Mouse (Mus musculus) spleen, embryonic (tissue): ENCODE results near the gene Unc13b.

ENCODE experiments used
- CTCF ChIA-PET: fragments of 350-600 bp; sonication (Branson Sonifier 250); formaldehyde crosslinking; loops from one replicate; lab custom pipeline; 2022; lab: Charles Lee

The Unc13b gene

DNA sequence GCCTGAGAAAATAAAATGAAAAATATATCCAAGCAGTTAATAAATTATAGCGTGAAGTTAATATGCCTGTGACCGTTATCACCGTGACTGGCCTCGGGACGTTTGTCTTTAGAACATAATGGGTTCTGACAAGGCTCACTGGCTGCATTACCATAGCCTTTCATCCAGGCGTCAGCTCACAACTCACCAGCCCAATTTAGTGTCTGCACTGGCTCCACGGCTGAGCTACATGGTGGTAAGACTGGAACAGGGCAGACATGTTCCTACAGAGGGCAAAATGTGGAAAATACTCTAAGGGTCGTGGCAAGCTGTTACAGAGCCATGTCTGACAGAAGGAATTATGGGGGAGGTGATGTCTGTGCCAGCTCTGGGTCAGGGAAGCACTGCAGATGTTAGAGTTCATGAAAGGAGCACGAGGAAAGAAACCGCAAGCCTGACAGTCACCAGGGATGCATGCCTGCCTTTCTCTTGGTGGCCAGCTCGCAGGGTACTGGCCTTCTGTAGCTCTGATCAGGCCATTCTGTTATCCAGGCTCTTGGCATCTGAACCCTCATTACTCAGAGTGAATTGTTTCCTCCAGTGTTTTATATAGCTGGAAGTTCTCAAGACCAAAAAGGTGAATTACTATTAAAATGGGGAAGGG, 251.1 kb downstream of the Unc13b start:
- CTCF ChIA-PET: no interaction called here
